Mouse (Mus musculus) embryonic facial prominence, embryonic 14.5 days (tissue): ENCODE measurements around the gene Orc5. TPM values are rescaled to one million over a fixed set of nuclear protein-coding genes. Genes with fewer than 3 reads are reported as not detected.
"Not testable (repeated sequence)": the region's sequence is repeated elsewhere in the genome, so short reads cannot be mapped to it uniquely, and the experiment has no call there.

Experiments used
- ATAC-seq: fragments of 200-750 bp; cut with Nextera tagmentation; 2 replicates; pipeline ENCODE4 v1.8.0; 2017; ENCODE audit warnings: low read depth, moderate number of reproducible peaks, moderate TSS enrichment
- DNase-seq: peaks from one replicate; pipeline ENCODE4 v3.0.0-alpha.2; 2015; ENCODE audit warnings: low spot score
- H3K27ac ChIP-seq: fragments of 300-500 bp; sonication (generic); replicated peaks from 2 replicates; pipeline ENCODE4 v1.5.1; 2014; ENCODE audit warnings: low read depth, mild to moderate bottlenecking, low read length, moderate library complexity
- H3K27me3 ChIP-seq: fragments of 300-500 bp; sonication (generic); replicated peaks from 2 replicates; pipeline ENCODE4 v1.6.1; 2014; ENCODE audit warnings: low read length; ENCODE audit not compliant: control insufficient read depth, insufficient read depth
- H3K36me3 ChIP-seq: fragments of 300-500 bp; sonication (generic); 2 replicates; pipeline ENCODE4 v1.6.1; 2014; ENCODE audit warnings: low read length, mixed read lengths; ENCODE audit not compliant: control insufficient read depth, insufficient read depth
- H3K4me1 ChIP-seq: fragments of 300-500 bp; sonication (generic); 2 replicates; pipeline ENCODE4 v1.6.1; 2014; ENCODE audit warnings: antibody characterized with exemption, low read length; ENCODE audit not compliant: control insufficient read depth, insufficient read depth
- H3K4me2 ChIP-seq: fragments of 300-500 bp; sonication (generic); 2 replicates; pipeline ENCODE4 v1.6.1; 2014; ENCODE audit warnings: low read depth, mild to moderate bottlenecking, low read length, moderate library complexity, mixed read lengths
- H3K4me3 ChIP-seq: fragments of 300-500 bp; sonication (generic); 2 replicates; pipeline ENCODE4 v1.5.1; 2014; ENCODE audit warnings: low read depth, mild to moderate bottlenecking, low read length
- H3K9ac ChIP-seq: fragments of 300-500 bp; sonication (generic); 2 replicates; pipeline ENCODE4 v1.6.1; 2014; ENCODE audit warnings: low read depth, mild to moderate bottlenecking, low read length, moderate library complexity, mixed read lengths
- H3K9me3 ChIP-seq: fragments of 300-500 bp; sonication (generic); 2 replicates; pipeline ENCODE4 v1.6.1; 2016; ENCODE audit warnings: low read length; ENCODE audit not compliant: control insufficient read depth
- WGBS: fragments of 180-500 bp; shearing (Covaris S2); extraction: QIAGEN DNeasy Blood & Tissue Kit; methylation state at CpG from one replicate; pipeline ENCODE4 v1.1.7; 2014; 5-methylcytosine and 5-hydroxymethylcytosine counted together
- polyA plus RNA-seq: library from polyadenylated mRNA; unstranded; fragments of >200 nt; fragmentation: Nextera tagmentation; extraction: Ambion mirVana; gene quantifications from 2 replicates; pipeline ENCODE4 v1.2.1, GENCODE M21; 2014

Orc5 gene
- polyA plus RNA-seq, 1 experiment from 2014 or later: 31.5 TPM

- Histone ChIP-seq H3K9me3 (no peaks in the 10 kb centered on the region), H3K9ac (no peak overlapping the region), H3K4me2 (no peak overlapping the region), H3K27ac (no peak overlapping the region), H3K27me3 (no peaks in the 10 kb centered on the region), H3K4me1 (no peaks in the 10 kb centered on the region), H3K4me3 (no peak overlapping the region), H3K36me3 (peaks cover 15% of the 10 kb centered on the region; the same call in 1 of the 2 replicates)
- DNase-seq (no peak), ATAC-seq (no peak)
- 64% methylated on average over 1 of the region's 1 CpGs for WGBS
These were observed 64.5 kb downstream of the Orc5 start for GRCm38 (mm10) chr5:22485764-22486163.

- Histone ChIP-seq H3K27ac (no peak overlapping the region), H3K9ac (no peak overlapping the region), H3K36me3 (peaks cover 9% of the 10 kb centered on the region; the same call in 1 of the 2 replicates), H3K4me2 (no peak overlapping the region), H3K9me3 (no peaks in the 10 kb centered on the region), H3K4me3 (no peak overlapping the region), H3K4me1 (no peaks in the 10 kb centered on the region), H3K27me3 (no peaks in the 10 kb centered on the region)
- ATAC-seq (no peak), DNase-seq (no peak)
- 90% methylated on average over 5 of the region's 5 CpGs for WGBS
These were observed 67.7 kb downstream of the Orc5 start for GRCm38 (mm10) chr5:22482567-22482966.

GRCm38 (mm10) chr5:22472445-22472844, 77.8 kb downstream of the Orc5 start:
- not testable (repeated sequence) for H3K4me3 ChIP-seq, H3K27me3 ChIP-seq, H3K27ac ChIP-seq, H3K36me3 ChIP-seq, H3K4me2 ChIP-seq, H3K9ac ChIP-seq, ATAC-seq, H3K4me1 ChIP-seq, DNase-seq, H3K9me3 ChIP-seq
- no CpG with 5 or more reads among the region's 11 CpGs for WGBS

GRCm38 (mm10) chr5:22471243-22471642, 79.0 kb downstream of the Orc5 start:
- no peak overlapping the region for H3K9ac ChIP-seq
- H3K27ac ChIP-seq: no peak overlapping the region
- WGBS: 79% methylated on average over 4 of the region's 4 CpGs
- H3K4me2 ChIP-seq: no peak overlapping the region
- H3K9me3 ChIP-seq: no peaks in the 10 kb centered on the region
- no peaks in the 10 kb centered on the region for H3K27me3 ChIP-seq
- no peak overlapping the region for H3K4me3 ChIP-seq
- ATAC-seq: no peak
- H3K4me1 ChIP-seq: no peaks in the 10 kb centered on the region
- no peaks in the 10 kb centered on the region for H3K36me3 ChIP-seq
- DNase-seq: no peak

GRCm38 (mm10) chr5:22452871-22453661, 97.2 kb downstream of the Orc5 start:
- Histone ChIP-seq H3K36me3 (no peaks in the 10 kb centered on the region), H3K4me2 (no peak overlapping the region), H3K4me3 (no peak overlapping the region), H3K4me1 (no peaks in the 10 kb centered on the region), H3K9ac (no peak overlapping the region), H3K27ac (no peak overlapping the region), H3K27me3 (no peaks in the 10 kb centered on the region), H3K9me3 (no peaks in the 10 kb centered on the region)
- ATAC-seq (no peak), DNase-seq (no peak)
- 69% methylated on average over 15 of the region's 15 CpGs for WGBS

GRCm38 (mm10) chr5:22452452-22452851, 97.8 kb downstream of the Orc5 start:
- 86% methylated on average over 9 of the region's 9 CpGs for WGBS
- Histone ChIP-seq H3K9me3 (no peaks in the 10 kb centered on the region), H3K36me3 (no peaks in the 10 kb centered on the region), H3K4me2 (no peak overlapping the region), H3K4me1 (no peaks in the 10 kb centered on the region), H3K27me3 (no peaks in the 10 kb centered on the region), H3K9ac (no peak overlapping the region), H3K27ac (no peak overlapping the region), H3K4me3 (no peak overlapping the region)
- no peak for DNase-seq
- ATAC-seq: no peak

GRCm38 (mm10) chr5:22451764-22452163, 98.5 kb downstream of the Orc5 start:
- no peaks in the 10 kb centered on the region for H3K4me1 ChIP-seq
- no peaks in the 10 kb centered on the region for H3K9me3 ChIP-seq
- H3K27me3 ChIP-seq: no peaks in the 10 kb centered on the region
- H3K9ac ChIP-seq: no peak overlapping the region
- ATAC-seq (no peak), DNase-seq (no peak)
- no peak overlapping the region for H3K4me3 ChIP-seq
- H3K36me3 ChIP-seq: no peaks in the 10 kb centered on the region
- no peak overlapping the region for H3K27ac ChIP-seq
- WGBS: 57% methylated on average over 3 of the region's 3 CpGs
- H3K4me2 ChIP-seq: no peak overlapping the region

- WGBS: 59% methylated on average over 3 of the region's 3 CpGs
- H3K4me3 ChIP-seq: no peak overlapping the region
- H3K4me1 ChIP-seq: no peaks in the 10 kb centered on the region
- H3K9me3 ChIP-seq: no peaks in the 10 kb centered on the region
- no peaks in the 10 kb centered on the region for H3K27me3 ChIP-seq
- ATAC-seq (no peak), DNase-seq (no peak)
- no peak overlapping the region for H3K4me2 ChIP-seq
- H3K36me3 ChIP-seq: no peaks in the 10 kb centered on the region
- H3K27ac ChIP-seq: no peak overlapping the region
- no peak overlapping the region for H3K9ac ChIP-seq
These were observed 100.7 kb downstream of the Orc5 start for GRCm38 (mm10) chr5:22449492-22449891.
